Mouse (Mus musculus) cerebellum, adult (tissue): ENCODE measurements around the gene Cntn4.

Source experiments
- ATAC-seq: cut with Nextera tagmentation; 2 replicates; pipeline ENCODE4 v1.9.2; 2017; ENCODE audit warnings: mild to moderate bottlenecking, moderate library complexity, mixed read lengths; ENCODE audit not compliant: insufficient number of reproducible peaks, low FRiP score, low TSS enrichment

Gene Cntn4

DNA sequence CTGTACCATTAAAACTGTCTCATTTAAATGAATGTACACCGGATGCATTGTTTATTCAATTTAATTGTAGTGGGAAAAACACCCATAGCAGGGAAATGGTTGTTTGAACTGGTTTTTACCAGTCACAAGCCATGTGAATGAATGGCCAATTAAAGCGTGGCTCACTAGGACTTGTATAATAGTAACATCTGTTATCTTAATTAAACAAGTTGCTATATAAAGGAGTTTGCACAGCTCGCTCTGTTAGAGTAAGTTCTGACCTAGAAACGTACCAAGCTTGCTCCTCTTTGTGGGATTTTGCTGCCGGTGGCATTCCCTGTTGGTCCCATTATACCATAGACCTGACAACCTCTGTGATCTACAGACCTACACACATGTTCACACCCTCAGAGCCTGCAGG is 902.7 kb downstream of the Cntn4 start:
- peak; percentile 36; the same call in 1 of the 2 replicates for ATAC-seq

DNA sequence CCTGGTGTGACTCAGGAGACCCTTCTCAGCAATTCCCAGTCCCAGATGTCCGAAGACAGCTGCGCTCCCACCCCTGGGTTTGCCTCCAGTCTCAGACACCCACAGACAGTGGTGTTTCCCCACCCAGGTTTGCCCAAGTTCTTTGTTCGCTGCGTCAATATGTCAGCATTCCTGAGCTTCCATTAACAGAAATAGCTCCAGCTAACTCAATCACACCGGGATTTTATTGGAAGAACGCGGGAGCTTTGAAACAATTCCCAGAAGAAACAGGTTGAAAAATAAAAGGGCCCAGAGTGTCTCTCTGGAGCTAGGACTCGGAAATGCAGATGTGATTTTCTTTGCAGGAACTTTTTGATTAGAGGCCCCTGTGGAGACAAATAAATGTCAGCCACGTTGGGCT is 916.3 kb downstream of the Cntn4 start:
- no peak for ATAC-seq

DNA sequence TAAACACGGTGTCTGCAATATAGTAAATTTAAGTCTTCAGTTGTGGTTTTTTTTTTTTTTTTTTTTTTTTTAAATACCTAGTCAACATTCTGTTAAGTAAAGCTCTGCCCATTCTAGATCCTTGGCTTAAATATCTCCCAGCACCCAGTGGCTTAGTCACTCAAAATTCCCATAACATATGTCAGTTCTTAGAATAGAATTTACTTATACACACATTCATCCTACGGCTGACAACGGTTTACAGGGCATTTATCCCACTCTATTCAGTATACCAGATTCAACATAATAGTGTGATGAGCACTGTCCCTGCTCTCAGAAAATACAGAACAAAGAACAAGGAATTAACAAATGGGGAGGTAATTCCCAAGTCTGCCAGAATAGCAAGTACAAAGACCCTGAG is 939.6 kb downstream of the Cntn4 start:
- ATAC-seq, result no peak

DNA sequence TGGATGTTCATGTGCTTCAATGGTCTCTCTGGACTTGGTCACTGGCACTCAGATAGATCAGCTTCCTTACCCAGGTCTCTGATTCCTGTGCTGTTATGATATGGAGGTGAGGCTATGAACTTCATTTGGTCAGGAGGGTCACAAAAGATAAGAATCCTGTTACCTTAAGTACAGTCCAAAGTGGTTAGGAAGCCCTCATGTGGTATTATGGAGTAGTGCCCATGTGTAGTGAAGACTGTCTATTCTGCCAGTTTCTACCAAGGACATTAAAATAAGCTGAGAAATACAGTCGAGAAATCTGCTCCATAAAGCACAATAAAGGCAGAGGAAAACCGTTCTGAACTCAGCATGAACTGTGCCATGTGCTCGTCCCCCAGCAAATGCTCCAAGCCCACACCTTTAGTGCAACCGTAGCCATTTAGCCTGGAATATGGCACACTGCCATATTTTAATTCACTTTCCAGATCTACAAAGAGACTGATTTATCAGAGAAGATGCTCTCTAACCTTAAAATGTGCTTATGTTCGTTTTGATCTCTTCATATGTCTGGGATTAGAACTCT is 943.8 kb downstream of the Cntn4 start:
- ATAC-seq, result peak; percentile 63

DNA sequence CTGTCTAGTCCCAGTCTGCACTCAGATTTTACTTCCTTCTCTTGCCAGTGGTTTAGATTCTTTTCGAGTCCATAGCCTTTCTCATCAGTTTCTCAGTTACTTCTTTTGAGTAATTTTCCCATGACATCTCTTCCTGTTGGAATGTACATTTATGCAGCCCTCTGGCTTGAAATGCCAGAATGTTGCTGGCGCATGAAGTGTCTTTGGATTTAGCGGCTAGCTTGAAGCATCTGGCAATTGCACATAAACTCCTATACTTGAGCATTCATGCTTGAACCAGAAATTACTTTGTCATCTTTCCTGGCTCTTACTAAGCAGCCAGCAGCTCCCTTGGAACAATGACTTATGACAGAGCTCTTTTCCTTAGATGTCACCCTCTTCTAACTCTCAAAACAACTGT is 965.6 kb downstream of the Cntn4 start:
- ATAC-seq, result no peak

DNA sequence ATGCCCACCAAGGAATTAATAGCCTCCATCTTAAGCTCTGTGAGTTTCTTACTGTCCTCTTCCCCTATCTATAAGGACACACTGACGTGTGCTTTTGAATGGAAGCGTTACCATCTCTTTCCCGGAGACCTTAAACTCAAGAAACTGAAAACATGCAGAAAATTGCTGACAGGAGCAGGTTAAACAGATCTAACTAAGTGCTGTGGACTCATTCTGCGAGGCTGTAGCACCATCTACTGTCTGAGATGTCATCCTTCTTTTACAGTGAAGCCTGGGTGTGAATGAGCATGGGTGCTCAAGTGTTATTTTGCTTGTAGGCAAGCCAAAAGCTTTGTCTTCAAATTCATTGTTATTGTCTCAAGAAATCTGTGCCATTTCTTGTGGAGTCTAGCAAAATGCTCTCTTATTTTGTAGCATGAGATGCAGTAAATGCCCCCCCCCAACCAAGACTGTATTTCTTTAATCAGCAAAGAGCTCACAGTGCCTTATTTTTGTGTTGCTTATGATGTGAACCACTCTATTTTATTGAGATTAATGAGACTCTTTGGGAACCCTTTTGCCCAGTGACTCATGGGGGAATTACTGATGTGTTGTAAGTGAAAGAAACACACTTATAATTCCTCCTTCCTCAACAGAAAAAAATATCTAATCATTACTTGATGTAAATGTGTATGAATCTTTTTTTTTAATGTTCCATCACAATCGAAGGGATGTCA is 968.2 kb downstream of the Cntn4 start:
- ATAC-seq, result peak; percentile 83

DNA sequence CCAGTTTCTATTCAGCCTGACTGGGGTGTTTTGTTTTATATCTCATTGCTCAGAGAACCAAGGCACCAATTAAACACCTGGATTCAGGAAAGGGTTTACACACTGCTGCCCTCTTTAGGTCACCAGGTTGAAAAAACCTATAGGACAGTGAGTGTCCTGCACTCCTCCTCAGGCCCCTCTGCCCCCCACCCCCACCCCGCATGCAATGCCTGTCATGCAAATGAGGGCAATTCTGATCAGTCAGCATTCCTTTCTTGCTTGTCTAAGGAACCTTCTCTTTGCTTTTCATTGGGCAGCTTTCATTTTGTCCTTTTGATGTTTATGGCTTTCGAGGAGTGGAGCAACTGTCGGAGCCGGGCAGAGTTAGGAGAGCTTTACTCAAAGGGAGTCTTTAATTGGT is 969.5 kb downstream of the Cntn4 start:
- ATAC-seq, result no peak

DNA sequence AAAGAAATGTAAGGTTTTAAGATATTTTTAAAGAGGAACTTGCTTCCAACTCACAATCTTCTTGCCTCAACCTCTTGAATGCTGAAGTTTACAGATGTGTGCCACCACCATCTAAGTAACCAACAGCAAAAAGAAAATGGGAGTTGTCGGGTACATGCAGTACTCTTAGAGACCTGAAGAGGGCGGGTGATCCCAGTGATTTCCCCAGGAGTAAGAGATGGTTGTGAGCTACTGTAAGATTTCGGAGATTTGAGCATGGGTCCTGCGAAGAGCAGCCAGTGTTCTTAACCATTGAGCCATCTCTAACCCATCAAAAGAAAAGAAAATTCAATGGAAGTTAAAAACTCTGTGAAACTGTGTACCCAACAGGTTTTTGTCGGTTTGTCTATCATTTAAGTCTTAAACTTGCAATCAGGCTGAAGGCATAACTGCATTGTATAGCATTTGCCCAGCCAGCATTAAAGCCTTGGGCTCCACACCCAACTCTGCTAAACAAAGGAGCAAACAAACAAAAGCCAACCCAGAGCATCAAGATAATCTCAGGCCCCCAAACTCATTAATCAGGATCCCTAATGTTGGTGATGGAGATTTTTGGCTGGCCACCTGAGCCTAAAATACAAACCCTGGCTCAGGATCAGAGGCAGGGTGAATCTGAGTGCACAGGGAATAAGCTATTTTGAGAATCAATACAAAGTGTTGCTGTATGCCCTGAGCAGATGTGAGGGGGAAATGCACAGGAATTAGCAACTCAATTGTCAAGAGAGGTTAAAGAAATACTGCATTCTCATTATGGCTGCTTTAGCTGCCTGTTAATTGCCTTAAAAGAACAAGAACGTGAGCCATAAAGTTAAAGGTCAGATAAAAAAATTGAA is 986.6 kb downstream of the Cntn4 start:
- 0 out of 2 replicates have a peak, but pooled peaks have one; percentile 36 for ATAC-seq

DNA sequence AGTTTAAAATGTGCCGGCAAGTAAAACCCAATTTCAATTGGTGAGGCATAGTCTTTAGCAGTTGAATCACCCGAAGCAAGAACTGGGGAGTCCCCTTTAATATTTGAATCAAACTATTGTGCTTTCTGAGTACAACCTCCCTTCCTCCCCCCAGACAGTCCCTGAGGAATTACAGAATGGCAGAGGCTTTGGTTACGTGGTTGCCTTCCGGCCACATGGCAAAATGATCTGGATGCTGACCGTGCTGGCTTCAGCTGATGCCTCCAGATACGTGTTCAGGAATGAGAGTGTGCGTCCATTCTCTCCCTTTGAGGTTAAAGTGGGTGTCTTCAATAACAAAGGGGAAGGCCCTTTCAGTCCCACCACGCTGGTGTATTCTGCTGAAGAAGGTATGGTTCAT is 998.1 kb downstream of the Cntn4 start:
- no peak for ATAC-seq

DNA sequence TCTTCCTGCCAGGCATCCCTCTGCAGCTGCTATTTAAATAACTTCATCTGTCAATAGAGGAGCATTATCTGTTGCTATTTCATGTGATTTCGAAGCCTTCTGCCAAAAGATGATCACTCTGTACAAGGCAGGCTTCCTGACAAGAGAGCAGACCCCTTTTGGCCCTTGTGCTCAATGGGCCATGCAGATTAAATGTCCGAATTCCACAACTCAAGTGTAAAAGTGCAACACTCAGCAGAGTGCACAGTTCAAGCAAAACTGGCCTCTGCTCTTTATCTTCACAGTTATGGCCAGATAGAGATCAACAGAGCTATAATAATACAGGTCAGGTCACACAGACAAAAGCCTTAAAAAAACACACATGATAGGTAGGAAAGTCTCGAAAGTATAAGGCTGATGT is 1024.5 kb downstream of the Cntn4 start:
- ATAC-seq, result no peak

DNA sequence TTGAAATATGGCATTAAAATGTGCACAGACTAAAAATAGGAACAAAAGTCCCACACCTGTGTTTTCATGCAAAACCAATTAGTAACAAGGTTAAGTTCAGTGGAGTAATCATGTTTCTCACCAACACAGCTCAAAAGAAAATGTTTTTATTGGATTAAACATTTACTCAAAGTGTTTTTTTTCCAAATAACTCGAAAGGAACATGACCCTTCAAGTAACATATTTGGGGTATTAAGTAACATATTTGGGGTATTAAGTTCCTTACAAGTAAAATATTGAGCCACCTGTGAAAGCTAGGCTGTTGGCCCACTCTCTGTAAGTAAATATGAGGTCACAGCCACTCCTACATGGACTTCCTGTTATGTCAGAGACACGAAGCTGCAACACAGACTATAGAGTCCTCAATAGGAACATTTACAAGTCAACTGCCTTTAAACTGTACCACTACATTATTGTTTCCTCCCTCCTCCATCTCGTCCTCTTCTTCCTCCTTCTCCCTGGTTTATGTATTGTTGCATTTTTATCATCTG is 1028.1 kb downstream of the Cntn4 start:
- no peak for ATAC-seq

DNA sequence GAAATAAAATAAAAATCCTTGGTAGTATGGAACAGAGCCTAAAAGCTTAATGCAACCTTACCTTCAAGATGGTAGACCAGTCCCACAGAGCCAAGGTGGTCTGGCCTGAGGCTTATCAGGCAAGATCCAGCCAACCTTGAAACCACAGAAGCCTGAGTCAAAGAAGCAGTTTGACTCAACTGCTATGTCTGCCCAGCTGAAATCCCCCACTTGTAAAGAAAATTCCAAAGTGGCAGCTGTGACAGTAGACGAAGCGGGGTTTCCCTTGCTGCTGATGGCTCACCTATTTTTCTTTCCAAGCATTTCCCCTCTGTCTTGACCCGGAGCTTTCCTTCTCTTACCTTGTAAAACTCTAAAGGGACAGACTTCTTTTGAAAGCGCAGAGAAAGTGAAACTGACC is 1048.2 kb downstream of the Cntn4 start:
- ATAC-seq, result no peak

DNA sequence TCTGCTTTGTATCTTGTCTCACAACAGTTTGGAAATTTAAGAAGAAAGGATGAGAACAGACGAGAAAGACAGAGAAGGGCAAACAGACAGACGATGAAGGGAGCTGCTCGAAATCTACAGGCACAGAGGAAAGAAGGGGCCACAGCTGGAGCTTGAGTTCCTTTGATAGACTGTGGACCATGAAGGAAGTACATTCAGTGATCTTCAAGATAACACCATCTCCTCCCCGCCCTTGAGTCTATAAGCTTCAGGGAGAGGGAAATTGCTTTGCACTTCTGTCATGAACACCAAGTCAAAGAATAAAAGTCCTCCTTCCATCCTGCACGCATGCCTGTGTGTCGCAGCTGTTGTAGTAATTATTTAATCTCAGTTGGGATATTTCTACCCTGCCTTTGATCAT is 1048.6 kb downstream of the Cntn4 start:
- no peak for ATAC-seq

DNA sequence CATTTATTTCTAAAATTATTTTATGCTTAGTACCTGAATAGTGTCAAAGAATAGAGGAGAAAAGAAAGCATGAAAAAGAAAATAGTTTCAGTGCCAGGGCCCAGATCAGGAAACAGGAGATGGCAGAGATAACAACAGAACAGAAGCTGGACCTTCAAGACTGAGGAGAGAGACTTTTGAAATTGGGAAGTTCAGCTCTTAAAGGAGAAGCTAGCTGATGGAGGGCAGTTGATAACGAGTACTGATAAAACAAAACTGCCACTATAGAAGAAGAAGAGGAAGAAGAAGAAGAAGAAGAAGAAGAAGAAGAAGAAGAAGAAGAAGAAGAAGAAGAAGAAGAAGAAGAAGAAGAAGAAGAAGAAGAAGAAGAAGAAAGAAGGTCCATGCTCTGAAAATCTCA is 1050.2 kb downstream of the Cntn4 start:
- ATAC-seq, result no peak

DNA sequence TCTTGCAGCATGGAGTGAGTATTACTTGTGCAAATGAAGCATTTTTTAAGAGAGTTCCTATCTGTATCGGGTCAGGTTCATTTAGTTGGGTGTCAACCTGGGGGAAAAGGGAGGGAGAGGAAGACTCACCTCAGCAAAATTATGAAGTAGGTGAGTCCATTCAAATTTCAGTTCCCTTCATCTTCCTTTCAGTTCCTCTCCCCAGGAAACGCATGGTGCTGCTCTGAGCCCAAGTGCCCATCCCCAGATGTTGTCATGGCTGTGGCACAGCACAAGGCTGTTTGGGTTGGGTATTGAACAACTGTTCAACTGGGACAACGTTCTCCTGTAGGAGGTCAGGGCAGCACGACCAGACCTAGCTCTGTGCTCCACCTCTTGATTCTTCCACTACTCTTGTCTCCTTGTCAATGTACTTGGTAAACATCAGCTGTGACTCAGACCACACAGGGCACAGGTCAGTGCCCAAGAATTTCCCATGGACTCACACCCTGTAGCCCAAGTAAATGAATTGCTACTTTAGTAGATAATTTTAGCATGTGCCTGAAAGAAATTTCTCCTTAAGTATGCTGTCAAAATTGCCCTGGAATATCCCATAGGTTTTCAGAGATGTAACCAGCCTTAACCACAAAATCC is 1052.3 kb downstream of the Cntn4 start:
- ATAC-seq, result no peak

DNA sequence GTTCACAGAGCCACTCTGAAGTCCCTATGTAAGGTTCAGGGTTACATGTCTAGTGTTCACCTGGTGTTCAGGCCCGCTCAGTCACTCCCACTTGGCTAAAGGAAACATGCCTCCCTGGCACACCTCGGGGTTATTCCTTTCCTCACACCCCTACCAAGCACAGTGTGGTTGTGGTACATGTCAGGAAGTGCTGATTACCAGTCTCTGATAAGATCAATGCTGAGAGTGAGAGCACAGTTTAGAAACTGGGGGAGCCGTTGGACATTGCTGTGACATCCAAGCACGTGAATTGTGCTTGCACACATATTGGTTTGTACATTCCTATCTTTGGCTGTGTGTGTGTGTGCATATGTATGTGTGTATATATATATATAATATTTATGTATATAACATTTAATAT is 1055.1 kb downstream of the Cntn4 start:
- ATAC-seq, result no peak

DNA sequence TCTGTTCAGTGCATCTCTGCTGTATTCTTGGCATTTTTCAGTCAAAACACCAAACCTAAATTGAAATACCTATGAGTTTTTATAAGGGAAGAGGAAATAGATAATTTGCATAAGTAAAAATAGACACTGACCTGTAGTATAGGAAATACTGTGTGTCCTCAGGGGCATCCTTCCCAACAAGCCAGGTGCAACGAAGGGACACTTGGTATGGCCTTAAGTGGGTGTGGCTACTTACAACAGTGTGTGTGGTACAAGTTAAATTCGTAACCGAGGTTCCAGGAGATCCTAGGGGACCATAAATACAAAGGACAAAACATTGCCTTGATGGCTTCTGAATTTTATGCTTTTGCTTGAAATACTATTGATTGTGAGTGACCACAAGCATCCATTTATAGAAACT is 1060.8 kb downstream of the Cntn4 start:
- ATAC-seq, result no peak

DNA sequence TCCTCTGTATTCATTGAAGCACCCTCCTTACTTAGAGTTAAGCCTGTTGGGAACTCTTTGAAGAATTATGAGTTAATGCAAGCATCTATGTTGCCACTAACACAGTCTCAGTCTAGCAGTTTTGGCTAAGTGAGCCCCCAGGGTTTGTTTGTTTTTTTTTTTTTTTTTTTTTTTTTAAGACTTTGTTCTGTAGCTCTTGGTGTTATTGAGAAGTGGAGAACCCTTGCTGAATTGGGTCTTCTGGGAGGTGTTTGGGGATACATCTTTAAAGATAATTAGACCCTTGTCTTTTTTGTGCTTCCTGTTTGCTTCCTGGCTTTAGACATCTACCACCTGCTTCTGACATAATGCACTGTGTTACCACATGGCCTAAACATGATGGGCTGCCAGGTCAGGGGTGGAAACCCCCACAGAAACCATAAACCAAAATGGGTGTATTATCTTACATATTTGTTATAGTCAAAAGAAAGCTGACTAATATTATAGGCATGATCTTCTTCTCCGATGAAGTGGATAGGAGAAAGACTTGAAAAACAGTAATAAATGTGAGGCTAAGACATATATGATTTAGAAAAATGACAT is 1062.9 kb downstream of the Cntn4 start:
- ATAC-seq, result no peak

DNA sequence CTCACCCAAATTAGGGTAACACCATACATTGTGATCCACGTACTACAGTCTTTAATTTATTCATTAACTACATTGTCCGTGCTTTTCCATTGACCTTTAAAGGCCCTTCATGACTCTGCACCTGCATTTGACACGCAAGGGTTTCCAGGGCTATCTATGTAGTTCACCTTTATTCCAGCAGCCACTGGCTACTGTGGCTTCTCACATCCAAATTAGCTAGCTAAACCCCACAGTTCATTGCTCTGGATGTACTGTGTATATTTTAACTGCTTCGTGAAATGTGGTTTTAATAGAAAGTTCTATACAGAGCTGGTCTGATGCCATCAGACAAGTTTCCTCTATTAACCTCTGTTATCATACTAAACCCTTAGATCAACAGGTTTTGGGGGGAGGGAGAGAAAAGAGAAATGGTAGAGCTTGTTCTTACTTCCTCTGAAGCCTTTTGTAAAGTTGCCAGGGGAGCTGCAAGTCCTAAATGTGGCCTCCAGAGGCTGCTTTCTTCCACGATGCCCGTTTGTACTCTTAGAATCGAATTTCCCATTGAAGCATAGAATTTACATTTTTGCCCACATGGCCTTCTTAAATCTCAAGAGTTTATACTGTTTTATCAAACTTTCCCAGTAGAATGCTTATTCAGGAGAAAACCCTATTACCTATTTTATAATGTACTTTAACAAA is 1066.2 kb downstream of the Cntn4 start:
- no peak for ATAC-seq
